Mouse (Mus musculus) small intestine, adult 2 months (tissue): Measurements from ENCODE around the gene Hoxa3.

Source experiments
- CTCF ChIP-seq: fragments of 200-500 bp; IDR thresholded peaks from 2 replicates; pipeline ENCODE4 v1.5.1; 2012; ENCODE audit warnings: low read depth, mild to moderate bottlenecking, control low read depth, inconsistent platforms, low read length, moderate library complexity, mixed read lengths; ENCODE audit not compliant: insufficient replicate concordance, insufficient read length; ENCODE audit errors: extremely low read depth
- POLR2A ChIP-seq: fragments of 200-500 bp; IDR thresholded peaks from 2 replicates; pipeline ENCODE4 v1.6.1; 2012; ENCODE audit warnings: low read depth, mild to moderate bottlenecking, control low read depth, inconsistent platforms, low read length, moderate library complexity

DNA sequence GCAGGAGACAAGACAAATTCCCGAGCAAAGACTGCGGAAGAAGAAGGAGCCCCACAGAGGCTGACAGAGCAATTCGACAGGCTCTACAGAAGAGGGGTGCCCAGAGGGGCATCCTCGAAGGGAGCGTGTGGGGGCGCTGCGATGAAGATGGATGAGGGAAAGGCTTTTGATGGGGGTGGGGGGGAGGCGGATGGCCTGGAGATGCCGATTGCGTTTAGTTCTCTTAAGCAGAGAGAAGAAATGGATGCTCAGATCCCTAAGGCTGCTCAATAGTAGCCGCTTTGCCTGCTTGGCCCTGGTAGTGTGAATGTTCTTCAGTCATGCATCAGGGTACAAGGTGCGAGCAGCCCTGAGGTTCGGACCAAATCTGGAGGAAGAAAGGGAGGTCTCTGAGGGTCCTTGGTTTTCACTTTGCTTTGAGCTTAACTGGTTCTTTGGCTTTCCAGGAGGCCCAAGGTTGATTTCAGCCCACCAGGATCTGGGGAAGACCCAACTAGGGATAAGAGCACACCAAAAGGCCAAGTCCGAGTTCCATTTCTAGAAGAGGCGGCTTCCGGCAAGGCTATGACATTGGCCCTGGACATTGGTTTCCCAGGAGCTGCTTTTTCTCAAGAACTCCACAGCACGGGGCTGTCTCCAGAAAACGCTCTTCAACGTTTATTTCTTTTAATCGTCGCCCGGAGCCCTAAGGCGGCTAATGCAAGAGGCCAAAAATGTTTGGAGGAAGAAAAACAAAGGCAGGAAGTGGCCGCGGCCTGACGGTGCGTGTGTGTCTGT lies 35.7 kb upstream of the Hoxa3 start:
- no peak for TF ChIP-seq CTCF
- TF ChIP-seq POLR2A = no peak
